Mouse (Mus musculus) ES-E14 (cell line): ENCODE data around the gene Tek. TPM values are rescaled to one million over a fixed set of nuclear protein-coding genes. Genes with fewer than 3 reads are reported as not detected.
A peak's percentile ranks its signal among the peaks of the same experiment; 100 is the strongest.

Experiments
- DNase-seq: peaks from one replicate; pipeline ENCODE4 v3.0.0-alpha.2; 2013; ENCODE audit warnings: low read depth, low spot score
- H3K27ac ChIP-seq: 2 replicates; pipeline ENCODE4 v1.5.1; 2012; ENCODE audit warnings: low read depth, mild to moderate bottlenecking, low read length, moderate library complexity, mixed read lengths; ENCODE audit not compliant: poor library complexity, insufficient read depth, severe bottlenecking
- H3K36me3 ChIP-seq: 2 replicates; pipeline ENCODE4 v1.6.1; 2012; ENCODE audit warnings: mild to moderate bottlenecking, low read length, moderate library complexity, mixed read lengths; ENCODE audit not compliant: control insufficient read depth, poor library complexity, insufficient read depth, severe bottlenecking
- H3K4me1 ChIP-seq, 2 experiments: fragments of 150-350 bp in 1 of 2; sonication (generic) in 1 of 2; 2 replicates each; pipeline ENCODE4 v1.6.1; 2012; ENCODE audit warnings: low read length in 2 of 2, mild to moderate bottlenecking in 1 of 2, mixed read lengths in 1 of 2; ENCODE audit not compliant: control insufficient read depth in 2 of 2, insufficient read depth in 2 of 2, poor library complexity in 1 of 2
- H3K4me3 ChIP-seq, 2 experiments: fragments of 150-350 bp in 1 of 2; sonication (generic) in 1 of 2; 2 replicates each; pipeline ENCODE4 v1.5.1; 2012; ENCODE audit warnings: low read length in 2 of 2, low read depth in 1 of 2, mild to moderate bottlenecking in 1 of 2, mixed read lengths in 1 of 2; ENCODE audit not compliant: insufficient read depth in 1 of 2, poor library complexity in 1 of 2, severe bottlenecking in 1 of 2
- H3K9ac ChIP-seq: 2 replicates; pipeline ENCODE4 v1.6.1; 2012; ENCODE audit warnings: low read depth, mild to moderate bottlenecking, low read length, mixed read lengths; ENCODE audit not compliant: poor library complexity, insufficient read depth, severe bottlenecking
- H3K9me3 ChIP-seq: fragments of 150-350 bp; sonication (generic); 2 replicates; pipeline ENCODE4 v1.6.1; 2012; ENCODE audit warnings: low read depth, mild to moderate bottlenecking, low read length; ENCODE audit not compliant: control insufficient read depth, insufficient read depth
- CHD2 ChIP-seq: IDR thresholded peaks from 2 replicates; pipeline ENCODE4 v1.6.1; 2014; ENCODE audit warnings: mild to moderate bottlenecking, low read depth, low read length, inconsistent platforms
- HCFC1 ChIP-seq: IDR thresholded peaks from 2 replicates; pipeline ENCODE4 v1.6.1; 2012; ENCODE audit warnings: low read length, inconsistent platforms, borderline replicate concordance; ENCODE audit not compliant: insufficient read depth
- MAFK ChIP-seq: IDR thresholded peaks from 2 replicates; pipeline ENCODE4 v1.6.1; 2014; ENCODE audit warnings: mild to moderate bottlenecking, low read depth, low read length, inconsistent platforms; ENCODE audit not compliant: insufficient read depth
- ZC3H11A ChIP-seq: IDR thresholded peaks from 2 replicates; pipeline ENCODE4 v1.6.1; 2012; ENCODE audit warnings: low read depth, mild to moderate bottlenecking, inconsistent platforms, low read length, borderline replicate concordance
- ZNF384 ChIP-seq: IDR thresholded peaks from 2 replicates; pipeline ENCODE4 v1.6.1; 2012; ENCODE audit warnings: low read depth, low read length, inconsistent platforms
- in situ Hi-C, 2 experiments: fragments of 600-800 bp; cut with MboI; formaldehyde crosslinking; loops; one replicate each; pipeline ENCODE4 v1.15.1; 2025; ENCODE audit warnings: low sequenced_read_pairs in 2 of 2, inconsistent platforms in 1 of 2; ENCODE audit not compliant: unreplicated experiment in 2 of 2
- total RNA-seq: library from RNA; depleted of rRNA; stranded (reverse); fragments of 300-350 nt; gene quantifications from 2 replicates; pipeline ENCODE4 v1.2.3, GENCODE M21; 2012; rRNA removed

Gene Tek
- total RNA-seq, 1 experiment, result 9.4 TPM

GRCm38 (mm10) chr4:94854270-94854669, 115.2 kb downstream of the Tek start:
- H3K4me1 ChIP-seq, result no peaks in the 10 kb centered on the region
- H3K27ac ChIP-seq, result no peak overlapping the region
- H3K4me3 ChIP-seq, result no peak overlapping the region
- no peak overlapping the region for H3K9ac ChIP-seq
- DNase-seq, result no peak
- no peaks in the 10 kb centered on the region for H3K36me3 ChIP-seq
- in situ Hi-C loops, result no loop called here
- TF ChIP-seq CHD2 (no peak), ZNF384 (no peak), MAFK (no peak), ZC3H11A (no peak), HCFC1 (no peak)
- H3K9me3 ChIP-seq, result no peaks in the 10 kb centered on the region

GRCm38 (mm10) chr4:94855201-94855600, 116.1 kb downstream of the Tek start:
- TF ChIP-seq MAFK (no peak), ZC3H11A (no peak), ZNF384 (no peak), CHD2 (no peak), HCFC1 (no peak)
- in situ Hi-C loops, result no loop called here
- DNase-seq, result no peak

GRCm38 (mm10) chr4:94900744-94901143, 161.7 kb downstream of the Tek start:
- no peaks in the 10 kb centered on the region for H3K4me1 ChIP-seq
- peak; percentile 38 for DNase-seq
- no peaks in the 10 kb centered on the region for H3K36me3 ChIP-seq
- H3K4me3 ChIP-seq, result no peak overlapping the region
- H3K9me3 ChIP-seq, result no peaks in the 10 kb centered on the region
- TF ChIP-seq ZC3H11A (peak; percentile 83), MAFK (no peak), HCFC1 (no peak), CHD2 (no peak), ZNF384 (no peak)
- in situ Hi-C loops, result loop anchor here in 1 of 2 experiments (25.0 kb wide), 1 partner anchor 213 kb away; no protein-coding TSS in a partner anchor
- no peak overlapping the region for H3K9ac ChIP-seq
- no peak overlapping the region for H3K27ac ChIP-seq

More at GRCm38 (mm10) chr4:94855201-94855600, 116.1 kb downstream of the Tek start:
- Histone ChIP-seq H3K4me1 (no peaks in the 10 kb centered on the region), H3K4me3 (no peak overlapping the region), H3K36me3 (no peaks in the 10 kb centered on the region), H3K27ac (no peak overlapping the region), H3K9ac (no peak overlapping the region), H3K9me3 (no peaks in the 10 kb centered on the region)

- Histone ChIP-seq H3K4me1 (no peaks in the 10 kb centered on the region), H3K27ac (no peak overlapping the region), H3K9ac (no peak overlapping the region), H3K36me3 (no peaks in the 10 kb centered on the region), H3K4me3 (no peak overlapping the region), H3K9me3 (no peaks in the 10 kb centered on the region)
- no peak for DNase-seq
- TF ChIP-seq HCFC1, result no peak
- no peak for TF ChIP-seq ZNF384
- no peak for TF ChIP-seq ZC3H11A
- no peak for TF ChIP-seq MAFK
- TF ChIP-seq CHD2, result no peak
- in situ Hi-C loops, result loop anchor here in 1 of 2 experiments (25.0 kb wide), 1 partner anchor 214 kb away; no protein-coding TSS in a partner anchor
Measured at GRCm38 (mm10) chr4:94901780-94902179, 162.7 kb downstream of the Tek start.

Other genes with a start within 250 kb of the Tek start
- gene Gm10306, start 182.7 kb upstream of the Tek start, total RNA-seq, result 1.1 TPM in 1 of 2 replicates, not detected in the other
- 9.1 and 11.2 TPM in 2 replicates for gene Caap1, start 182.5 kb upstream of the Tek start, total RNA-seq
- gene Plaa, start 136.0 kb upstream of the Tek start, total RNA-seq, result 68.3 and 102 TPM in 2 replicates
- 11.6 and 14.8 TPM in 2 replicates for gene Ift74, start 124.8 kb upstream of the Tek start, total RNA-seq
- gene Lrrc19, start 89.1 kb upstream of the Tek start, total RNA-seq, result 0.09 TPM in 1 of 2 replicates, not detected in the other
- 0.21 and 0.36 TPM in 2 replicates for gene Eqtn, start 189.6 kb downstream of the Tek start, total RNA-seq
- gene Mysm1, start 239.8 kb downstream of the Tek start, total RNA-seq, result 34.0 and 36.5 TPM in 2 replicates